Mouse (Mus musculus): ENCODE measurements around the gene Sh3d21. TPM values are rescaled to one million over a fixed set of nuclear protein-coding genes. Genes with fewer than 3 reads are reported as not detected.

Sh3d21 gene
- polyA plus RNA-seq, 1 experiment from 2014 or later, result 1.1 TPM

DNA sequence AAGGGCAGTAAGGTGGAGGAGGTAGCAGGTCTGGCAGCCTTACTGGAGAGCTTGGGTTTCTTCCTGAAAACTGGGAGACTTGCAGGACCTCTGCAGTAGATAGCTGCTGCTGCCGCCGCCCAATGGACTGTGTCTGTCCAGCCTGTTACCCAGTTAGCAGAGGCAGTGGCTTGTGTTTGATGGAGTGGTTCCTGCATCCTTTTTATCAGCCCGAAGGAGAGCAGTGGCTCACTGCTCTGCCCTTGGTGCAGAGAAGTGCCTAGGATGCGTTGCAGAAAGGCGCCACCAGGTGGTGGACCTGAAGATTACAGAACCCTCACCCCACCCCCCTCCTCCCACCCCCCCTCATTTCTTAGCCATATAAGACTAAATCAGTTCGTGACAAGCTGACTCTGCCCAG lies 49.3 kb downstream of the Sh3d21 start:
- WGBS, result 16% methylated on average over 6 of the region's 6 CpGs
- no peak overlapping the region for H3K9ac ChIP-seq (ENCODE audit: low read length)
- ATAC-seq (no peak), DNase-seq (ENCODE audit: low spot score) (peak; percentile 53)
- H3K9me3 ChIP-seq (replicated peaks; ENCODE audit: control insufficient read depth, low read length), result no peaks in the 10 kb centered on the region
- H3K27ac ChIP-seq (ENCODE audit: low read depth, low read length), result no peak overlapping the region
- H3K4me2 ChIP-seq (ENCODE audit: low read length), result no peak overlapping the region
- no peak overlapping the region for H3K4me3 ChIP-seq (ENCODE audit: low read depth, low read length)
- no peaks in the 10 kb centered on the region for H3K27me3 ChIP-seq (replicated peaks; ENCODE audit: control insufficient read depth, insufficient read depth, low read length)
- H3K4me1 ChIP-seq (ENCODE audit: control insufficient read depth, insufficient read depth, low read length), result peaks cover 14% of the 10 kb centered on the region; the same call in 1 of the 2 replicates
- no peaks in the 10 kb centered on the region for H3K36me3 ChIP-seq (ENCODE audit: control insufficient read depth, insufficient read depth, low read length)

DNA sequence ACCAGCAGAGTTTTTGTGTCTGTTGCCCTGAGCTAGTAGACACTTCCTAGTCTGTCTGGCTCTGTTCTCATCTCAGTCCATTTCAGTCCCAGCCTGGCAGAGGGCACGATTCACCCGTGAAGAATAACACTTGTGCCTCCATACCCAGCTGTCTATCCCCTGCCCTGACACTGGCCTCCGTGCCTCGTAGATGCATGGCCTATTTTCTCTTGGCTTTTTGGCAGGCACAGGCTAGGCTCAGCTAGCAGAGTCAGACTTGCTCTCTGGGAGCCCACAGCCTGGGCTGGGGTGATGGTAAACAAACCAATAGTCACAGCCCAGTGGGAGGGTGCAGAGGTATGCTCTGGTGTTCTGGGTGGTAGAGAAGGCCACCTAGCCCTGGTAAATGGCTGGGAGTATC lies 50.0 kb downstream of the Sh3d21 start:
- no peak overlapping the region for H3K9ac ChIP-seq (ENCODE audit: low read length)
- no peaks in the 10 kb centered on the region for H3K9me3 ChIP-seq (replicated peaks; ENCODE audit: control insufficient read depth, low read length)
- H3K4me2 ChIP-seq (ENCODE audit: low read length), result no peak overlapping the region
- 70% methylated on average over 4 of the region's 4 CpGs for WGBS
- no peaks in the 10 kb centered on the region for H3K36me3 ChIP-seq (ENCODE audit: control insufficient read depth, insufficient read depth, low read length)
- no peak overlapping the region for H3K27ac ChIP-seq (ENCODE audit: low read depth, low read length)
- no peaks in the 10 kb centered on the region for H3K27me3 ChIP-seq (replicated peaks; ENCODE audit: control insufficient read depth, insufficient read depth, low read length)
- no peak for DNase-seq (ENCODE audit: low spot score)
- no peak overlapping the region for H3K4me3 ChIP-seq (ENCODE audit: low read depth, low read length)
- peaks cover 21% of the 10 kb centered on the region; the same call in 1 of the 2 replicates for H3K4me1 ChIP-seq (ENCODE audit: control insufficient read depth, insufficient read depth, low read length)
- no peak for ATAC-seq

DNA sequence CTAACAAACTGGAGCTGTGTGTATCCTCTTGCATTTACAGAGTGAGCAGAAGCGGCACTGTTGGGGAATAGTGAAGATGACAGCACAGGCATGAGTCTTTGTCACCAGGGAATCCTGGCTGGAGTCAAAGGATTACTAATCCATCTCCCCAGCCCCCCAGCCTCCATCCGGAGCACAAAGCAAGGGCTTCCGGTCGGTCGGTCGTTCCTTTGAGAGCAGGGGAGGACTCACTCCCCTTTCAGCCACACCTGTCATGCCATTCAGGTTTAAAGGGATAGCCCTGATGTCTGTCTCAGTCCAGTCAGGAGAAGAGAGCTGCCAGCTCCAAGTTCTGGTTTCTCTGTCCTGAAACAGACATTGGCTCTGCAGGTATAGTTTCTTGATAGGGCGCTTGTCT lies 52.1 kb downstream of the Sh3d21 start:
- Histone ChIP-seq H3K9me3 (replicated peaks; ENCODE audit: control insufficient read depth, low read length) (no peaks in the 10 kb centered on the region), H3K9ac (ENCODE audit: low read length) (peak overlapping the region; percentile 26; the same call in 1 of the 2 replicates), H3K36me3 (ENCODE audit: control insufficient read depth, insufficient read depth, low read length) (no peaks in the 10 kb centered on the region), H3K27me3 (replicated peaks; ENCODE audit: control insufficient read depth, insufficient read depth, low read length) (no peaks in the 10 kb centered on the region), H3K27ac (ENCODE audit: low read depth, low read length) (peak overlapping the region; percentile 48), H3K4me1 (ENCODE audit: control insufficient read depth, insufficient read depth, low read length) (peaks cover 21% of the 10 kb centered on the region; the same call in 1 of the 2 replicates), H3K4me3 (ENCODE audit: low read depth, low read length) (no peak overlapping the region), H3K4me2 (ENCODE audit: low read length) (0 out of 2 replicates have a peak overlapping the region, but pooled peaks have one; percentile 4)
- no peak for DNase-seq (ENCODE audit: low spot score)
- ATAC-seq, result no peak
- 20% methylated on average over 7 of the region's 7 CpGs for WGBS

DNA sequence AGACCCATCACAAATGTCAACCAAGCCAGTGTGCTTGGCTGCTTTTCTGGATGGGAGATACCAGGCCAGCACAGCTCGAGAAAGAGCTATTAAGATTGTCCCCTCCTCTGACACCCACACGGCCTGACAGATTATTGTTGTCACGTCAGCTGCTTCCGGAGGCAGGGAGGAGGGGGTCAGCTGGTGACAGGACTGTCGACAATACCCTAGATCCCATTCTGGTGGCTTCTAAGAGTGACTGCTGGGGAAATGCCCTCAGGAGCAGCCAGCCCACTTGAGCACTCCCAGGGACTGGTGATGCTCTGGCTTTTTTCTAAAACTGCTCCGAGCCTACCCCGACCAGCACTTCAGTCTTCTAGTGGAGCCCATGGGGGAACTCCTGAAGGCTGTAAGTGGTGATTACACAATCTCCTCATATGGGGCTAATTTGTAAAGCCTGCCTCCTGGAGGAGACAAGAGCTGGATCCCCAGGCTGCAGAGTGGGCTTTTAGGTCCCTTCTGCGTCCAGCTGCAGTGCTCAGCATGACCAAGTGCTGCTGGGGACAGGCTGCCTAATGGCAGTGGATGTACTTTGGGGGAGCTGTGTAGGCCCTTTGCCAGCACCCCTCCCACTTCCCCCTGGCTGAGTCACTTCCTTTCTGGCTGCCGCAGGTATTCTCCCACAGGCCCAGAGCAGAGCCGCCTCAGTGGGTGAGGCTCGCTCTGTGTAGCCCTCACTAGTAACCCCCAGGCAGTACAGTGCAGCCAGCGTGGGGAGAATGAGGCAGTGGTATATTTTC lies 52.7 kb downstream of the Sh3d21 start:
- 15% methylated on average over 12 of the region's 12 CpGs for WGBS
- no peak overlapping the region for H3K4me3 ChIP-seq (ENCODE audit: low read depth, low read length)
- H3K27ac ChIP-seq (ENCODE audit: low read depth, low read length), result peak overlapping the region; percentile 48
- no peaks in the 10 kb centered on the region for H3K36me3 ChIP-seq (ENCODE audit: control insufficient read depth, insufficient read depth, low read length)
- H3K4me1 ChIP-seq (ENCODE audit: control insufficient read depth, insufficient read depth, low read length), result peaks cover 21% of the 10 kb centered on the region
- DNase-seq (ENCODE audit: low spot score) (no peak), ATAC-seq (peak; percentile 61)
- peak overlapping the region; percentile 26 for H3K9ac ChIP-seq (ENCODE audit: low read length)
- H3K9me3 ChIP-seq (replicated peaks; ENCODE audit: control insufficient read depth, low read length), result no peaks in the 10 kb centered on the region
- no peaks in the 10 kb centered on the region for H3K27me3 ChIP-seq (replicated peaks; ENCODE audit: control insufficient read depth, insufficient read depth, low read length)
- 0 out of 2 replicates have a peak overlapping the region, but pooled peaks have one; percentile 4 for H3K4me2 ChIP-seq (ENCODE audit: low read length)

DNA sequence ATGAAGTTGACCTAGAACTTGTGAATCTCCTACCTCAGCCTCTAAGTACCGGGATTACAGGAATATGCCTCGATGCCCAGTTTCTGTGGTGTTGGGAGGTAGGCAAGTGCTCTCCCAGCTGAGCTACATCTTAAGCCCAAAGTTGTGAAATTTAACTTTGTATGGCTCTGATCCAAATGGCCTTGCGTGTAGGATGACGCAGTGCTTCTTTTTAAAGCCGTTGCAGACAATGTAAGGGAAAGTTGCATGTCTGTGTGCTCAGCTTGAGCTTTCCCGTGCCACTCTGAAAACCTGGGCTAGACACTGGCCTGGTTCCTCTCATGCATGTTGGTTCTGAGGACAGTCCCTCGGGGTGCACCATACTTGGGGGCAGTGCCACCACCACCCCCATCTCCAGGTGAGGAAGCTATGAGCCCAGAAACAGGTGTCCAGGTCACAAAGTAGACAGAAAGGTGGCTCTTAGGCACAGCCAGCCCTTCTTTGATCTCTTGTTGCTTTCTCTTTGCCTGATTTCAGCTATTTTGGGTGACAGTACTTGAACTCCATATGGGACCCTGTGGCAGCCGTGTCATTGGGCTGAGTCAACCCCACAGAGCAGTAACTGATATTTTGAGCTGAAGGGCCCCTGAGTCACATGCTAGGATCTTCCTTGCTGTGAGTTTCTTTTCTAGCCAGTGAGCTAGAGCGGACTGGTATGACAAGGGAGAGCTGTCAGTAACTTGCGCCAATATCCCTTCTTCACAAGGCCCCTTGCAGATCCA lies 53.5 kb downstream of the Sh3d21 start:
- Histone ChIP-seq H3K4me1 (ENCODE audit: control insufficient read depth, insufficient read depth, low read length) (peaks cover 29% of the 10 kb centered on the region), H3K4me3 (ENCODE audit: low read depth, low read length) (no peak overlapping the region), H3K36me3 (ENCODE audit: control insufficient read depth, insufficient read depth, low read length) (no peaks in the 10 kb centered on the region), H3K27ac (ENCODE audit: low read depth, low read length) (0 out of 2 replicates have a peak overlapping the region, but pooled peaks have one; percentile 9), H3K4me2 (ENCODE audit: low read length) (no peak overlapping the region), H3K9me3 (replicated peaks; ENCODE audit: control insufficient read depth, low read length) (no peaks in the 10 kb centered on the region), H3K9ac (ENCODE audit: low read length) (peak overlapping the region; percentile 6; the same call in 1 of the 2 replicates), H3K27me3 (replicated peaks; ENCODE audit: control insufficient read depth, insufficient read depth, low read length) (no peaks in the 10 kb centered on the region)
- DNase-seq (ENCODE audit: low spot score) (no peak), ATAC-seq (no peak)
- 82% methylated on average over 10 of the region's 10 CpGs for WGBS

DNA sequence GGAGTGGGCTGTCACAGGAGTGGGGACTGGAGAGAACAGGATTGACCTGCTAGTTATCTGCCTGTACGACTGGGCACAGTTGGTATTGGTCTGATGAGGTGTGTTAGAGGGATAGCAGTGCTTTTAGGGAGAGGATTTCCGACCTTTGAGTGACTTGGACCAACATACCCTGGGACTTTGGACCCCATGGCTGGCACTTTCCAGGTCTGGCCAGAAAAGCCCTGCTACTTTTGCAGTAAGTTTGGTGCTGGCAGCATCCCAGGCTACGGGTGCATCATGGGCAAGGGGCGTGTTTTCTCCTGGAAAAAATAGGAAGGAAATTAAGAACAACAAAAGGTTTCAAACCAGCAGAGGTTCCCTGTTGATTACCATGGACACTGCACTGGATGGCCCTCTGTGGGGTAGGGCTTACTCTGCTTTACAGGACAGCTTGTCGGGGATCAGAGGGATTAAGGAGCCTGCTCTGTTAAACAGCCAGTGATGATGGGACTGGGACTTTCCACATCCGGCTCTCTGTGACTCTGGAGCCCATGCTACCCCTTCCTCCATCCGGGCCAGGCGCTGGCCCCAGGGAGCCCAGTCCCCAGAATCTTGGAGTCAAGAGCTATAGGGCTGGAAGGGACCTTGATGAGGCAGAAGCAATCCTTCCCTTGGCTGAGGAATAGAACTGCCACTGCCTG lies 55.1 kb downstream of the Sh3d21 start:
- no peak overlapping the region for H3K4me2 ChIP-seq (ENCODE audit: low read length)
- H3K27ac ChIP-seq (ENCODE audit: low read depth, low read length), result no peak overlapping the region
- no peak overlapping the region for H3K9ac ChIP-seq (ENCODE audit: low read length)
- DNase-seq (ENCODE audit: low spot score) (no peak), ATAC-seq (no peak)
- no peaks in the 10 kb centered on the region for H3K36me3 ChIP-seq (ENCODE audit: control insufficient read depth, insufficient read depth, low read length)
- H3K4me1 ChIP-seq (ENCODE audit: control insufficient read depth, insufficient read depth, low read length), result peaks cover 35% of the 10 kb centered on the region
- 21% methylated on average over 8 of the region's 8 CpGs for WGBS
- no peaks in the 10 kb centered on the region for H3K9me3 ChIP-seq (replicated peaks; ENCODE audit: control insufficient read depth, low read length)
- no peak overlapping the region for H3K4me3 ChIP-seq (ENCODE audit: low read depth, low read length)
- no peaks in the 10 kb centered on the region for H3K27me3 ChIP-seq (replicated peaks; ENCODE audit: control insufficient read depth, insufficient read depth, low read length)

DNA sequence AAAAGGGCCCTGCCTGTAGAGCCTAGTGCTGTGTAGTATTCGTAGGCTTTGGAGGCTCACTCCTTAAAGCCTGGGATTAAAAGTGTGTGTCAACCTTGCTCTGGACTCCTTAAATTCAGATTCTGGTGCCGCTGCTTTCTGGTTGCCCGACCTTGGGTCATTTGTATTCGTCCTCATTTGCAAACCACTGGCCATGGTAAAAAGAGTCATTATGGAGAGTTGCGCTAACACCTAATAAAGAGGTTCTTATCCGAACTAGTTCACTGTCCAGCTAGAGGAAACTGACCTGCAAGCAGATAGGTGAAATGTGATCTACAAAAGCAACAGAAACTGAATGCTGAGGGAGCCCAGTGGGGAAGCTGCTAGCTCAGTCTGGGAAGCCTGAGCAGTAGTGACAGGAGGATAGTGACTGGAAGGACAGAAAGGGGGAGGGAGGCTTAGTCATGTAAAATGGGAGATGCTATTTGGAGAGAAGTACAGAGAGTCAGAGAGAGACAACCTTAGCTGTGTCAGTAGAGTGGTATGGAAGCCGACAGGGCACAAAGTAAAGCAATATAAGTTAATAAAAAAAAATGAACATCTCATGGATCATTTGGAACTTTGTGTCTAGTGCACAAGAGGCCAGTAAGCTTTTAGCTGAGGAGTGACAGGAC lies 58.0 kb downstream of the Sh3d21 start:
- no peaks in the 10 kb centered on the region for H3K36me3 ChIP-seq (ENCODE audit: control insufficient read depth, insufficient read depth, low read length)
- peak overlapping the region; percentile 95 for H3K4me2 ChIP-seq (ENCODE audit: low read length)
- no peak for DNase-seq (ENCODE audit: low spot score)
- no peak for ATAC-seq
- H3K27me3 ChIP-seq (replicated peaks; ENCODE audit: control insufficient read depth, insufficient read depth, low read length), result no peaks in the 10 kb centered on the region
- H3K27ac ChIP-seq (ENCODE audit: low read depth, low read length), result no peak overlapping the region
- 56% methylated on average over 7 of the region's 7 CpGs for WGBS
- H3K4me1 ChIP-seq (ENCODE audit: control insufficient read depth, insufficient read depth, low read length), result peaks cover 35% of the 10 kb centered on the region
- no peaks in the 10 kb centered on the region for H3K9me3 ChIP-seq (replicated peaks; ENCODE audit: control insufficient read depth, low read length)
- peak overlapping the region; percentile 90 for H3K4me3 ChIP-seq (ENCODE audit: low read depth, low read length)
- H3K9ac ChIP-seq (ENCODE audit: low read length), result peak overlapping the region; percentile 86

DNA sequence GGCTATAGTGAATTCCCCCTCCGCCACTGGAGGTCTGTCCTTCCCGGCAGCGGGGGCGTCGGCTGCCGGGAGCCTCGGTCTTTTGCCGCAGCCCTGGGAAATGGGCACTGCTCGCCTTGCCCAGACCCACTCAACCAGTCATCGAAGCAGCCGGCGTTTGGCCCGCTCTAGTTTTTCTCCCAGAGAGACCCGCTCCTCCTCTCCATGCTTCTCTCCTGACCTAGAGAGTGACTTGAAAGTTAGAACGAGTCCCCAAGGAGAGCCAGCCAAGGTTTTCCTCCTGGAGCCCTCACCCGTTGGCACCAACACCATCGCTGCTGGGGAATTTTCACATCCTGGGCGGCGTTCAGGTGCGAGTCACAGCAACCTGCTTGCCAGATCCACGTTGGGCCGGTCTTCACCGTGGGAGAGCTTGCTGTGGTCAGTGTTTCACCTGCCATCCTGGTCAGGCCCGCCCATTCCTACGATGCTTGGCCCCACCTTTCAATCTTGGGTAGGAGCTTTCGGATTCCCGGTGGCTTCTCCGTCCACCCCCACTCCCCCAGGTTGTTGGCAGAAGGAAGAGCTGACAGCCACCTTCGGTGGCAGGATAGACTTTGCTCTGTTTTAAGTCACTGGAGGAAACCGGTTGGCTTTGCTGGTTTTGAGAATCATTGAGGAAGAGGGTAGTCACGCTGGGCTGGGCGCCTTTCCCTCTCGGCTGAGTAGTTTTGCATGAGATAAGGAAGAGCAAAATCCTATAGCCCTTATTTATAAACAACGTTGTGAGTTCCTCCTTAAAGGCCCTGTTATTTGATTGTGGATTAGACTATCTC lies 58.8 kb downstream of the Sh3d21 start:
- no peaks in the 10 kb centered on the region for H3K9me3 ChIP-seq (replicated peaks; ENCODE audit: control insufficient read depth, low read length)
- H3K27me3 ChIP-seq (replicated peaks; ENCODE audit: control insufficient read depth, insufficient read depth, low read length), result no peaks in the 10 kb centered on the region
- 3% methylated on average over 34 of the region's 34 CpGs for WGBS
- H3K27ac ChIP-seq (ENCODE audit: low read depth, low read length), result no peak overlapping the region
- H3K36me3 ChIP-seq (ENCODE audit: control insufficient read depth, insufficient read depth, low read length), result no peaks in the 10 kb centered on the region
- H3K9ac ChIP-seq (ENCODE audit: low read length), result peak overlapping the region; percentile 86
- peak overlapping the region; percentile 95 for H3K4me2 ChIP-seq (ENCODE audit: low read length)
- peak; percentile 50; the same call in 1 of the 2 replicates for ATAC-seq
- DNase-seq (ENCODE audit: low spot score), result no peak
- H3K4me1 ChIP-seq (ENCODE audit: control insufficient read depth, insufficient read depth, low read length), result peaks cover 29% of the 10 kb centered on the region
- H3K4me3 ChIP-seq (ENCODE audit: low read depth, low read length), result peak overlapping the region; percentile 90

All from forebrain, embryonic 14.5 days (tissue).